Mouse (Mus musculus): ENCODE results near the gene Slit1. TPM values are rescaled to one million over a fixed set of nuclear protein-coding genes. Genes with fewer than 3 reads are reported as not detected.

Slit1 gene
- total RNA-seq, 2 experiments from 2014 or later: 0.51 TPM; not detected in 1

- ATAC-seq (replicated peaks; ENCODE audit: low FRiP score, poor library complexity, severe bottlenecking): no peak
These were observed 18.0 kb downstream of the Slit1 start for GRCm38 (mm10) chr19:41725491-41725890.

DNA sequence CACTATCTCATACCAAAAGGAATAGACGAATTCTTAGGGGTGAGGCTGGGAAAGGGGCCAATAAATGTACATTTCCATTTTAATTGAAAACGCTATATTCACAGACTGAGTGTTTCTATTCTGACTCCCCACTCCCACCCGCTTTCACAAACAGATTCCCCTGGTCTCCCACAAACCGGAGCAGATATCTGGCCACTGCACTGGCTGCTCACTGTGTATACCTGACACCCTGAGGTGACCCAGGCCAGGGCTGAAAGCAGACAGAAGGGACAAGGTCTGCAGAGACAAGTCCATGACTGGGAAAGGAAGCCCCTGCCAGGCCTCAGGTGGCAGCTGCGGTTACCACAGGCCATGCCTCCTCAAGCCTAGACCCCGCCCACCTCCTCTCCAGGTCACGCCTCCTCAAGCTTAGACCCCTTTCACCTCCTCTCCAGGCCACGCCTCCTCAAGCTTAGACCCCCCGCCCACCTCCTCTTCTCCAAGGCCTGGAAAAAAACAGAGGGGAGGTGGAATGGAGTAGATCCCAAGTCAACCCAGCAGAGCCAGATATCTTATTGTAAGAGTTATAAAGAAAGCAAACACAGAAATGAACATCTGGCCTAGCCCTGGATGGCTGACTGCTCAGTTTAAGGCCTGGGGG lies 18.5 kb downstream of the Slit1 start:
- ATAC-seq (replicated peaks; ENCODE audit: low FRiP score, poor library complexity, severe bottlenecking): no peak

GRCm38 (mm10) chr19:41723337-41723736 lies 20.1 kb downstream of the Slit1 start:
- no peak for ATAC-seq (replicated peaks; ENCODE audit: low FRiP score, poor library complexity, severe bottlenecking)

DNA sequence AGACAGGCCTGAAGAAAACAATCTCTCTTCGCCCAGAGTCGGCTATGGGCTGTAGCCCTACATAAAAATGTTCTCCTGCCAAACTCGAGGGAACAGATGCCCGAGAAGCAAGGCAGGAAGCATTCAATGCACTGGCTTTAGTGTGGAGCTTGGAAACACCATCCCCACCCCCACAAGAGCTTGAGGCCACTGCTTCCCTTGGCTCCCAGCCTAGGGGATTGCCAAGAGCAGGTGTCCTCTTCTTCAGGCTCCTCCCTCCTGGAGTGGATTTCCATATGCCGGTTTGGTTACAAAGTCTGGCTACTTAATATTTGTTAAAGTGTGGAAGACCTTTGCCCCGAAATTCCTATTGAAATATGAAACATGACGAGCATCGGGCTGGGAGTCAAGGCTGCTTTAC lies 24.0 kb downstream of the Slit1 start:
- ATAC-seq (replicated peaks; ENCODE audit: low FRiP score, poor library complexity, severe bottlenecking): no peak

DNA sequence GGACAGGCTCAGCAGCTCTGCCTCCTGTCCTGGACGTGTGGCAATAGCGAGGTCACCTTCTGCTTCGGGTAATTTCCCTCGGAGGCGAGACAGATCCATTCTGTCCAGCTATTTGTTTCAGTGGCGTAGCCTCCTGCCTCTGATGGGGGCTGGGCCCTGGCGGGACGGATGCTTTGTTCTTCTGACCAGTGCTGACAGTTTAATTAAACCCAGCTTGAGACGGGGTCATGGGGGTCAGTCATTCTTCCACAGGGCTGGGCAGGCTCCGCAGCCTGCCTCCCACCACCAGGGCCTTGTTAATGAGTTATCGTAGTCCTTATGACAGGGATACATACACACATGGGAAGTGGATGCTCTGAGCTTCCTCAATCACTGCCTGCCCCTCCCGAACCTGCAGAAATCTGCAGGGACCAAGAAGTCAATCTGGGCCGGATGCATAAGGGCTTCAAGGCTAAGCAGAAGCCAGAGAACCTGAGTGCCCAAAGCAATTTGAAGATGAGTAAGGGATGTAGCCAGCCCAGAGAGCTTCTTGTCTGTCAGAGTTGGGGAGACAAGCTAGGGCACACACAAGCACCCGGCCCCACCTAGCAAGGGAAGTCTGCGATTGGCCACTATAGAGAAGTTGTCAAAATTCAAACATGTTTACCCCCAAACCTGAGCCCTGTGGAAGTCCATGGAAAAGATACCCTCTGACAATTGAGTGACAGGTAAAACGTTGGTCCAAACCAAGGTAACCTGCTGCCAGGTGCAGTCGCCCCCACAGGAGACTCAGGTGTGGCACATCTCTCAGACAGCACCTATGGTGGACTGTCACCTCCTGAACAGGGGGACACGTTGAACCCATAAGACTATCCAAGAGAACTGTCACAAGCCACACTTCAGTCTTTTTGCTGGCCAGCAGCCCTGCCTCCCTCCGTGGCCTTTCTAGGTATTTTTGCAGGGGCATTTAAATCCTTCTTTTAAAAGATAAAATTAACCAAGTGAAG lies 26.9 kb downstream of the Slit1 start:
- no peak for ATAC-seq (replicated peaks; ENCODE audit: low FRiP score, poor library complexity, severe bottlenecking)

GRCm38 (mm10) chr19:41714431-41714917 lies 29.0 kb downstream of the Slit1 start:
- ATAC-seq (replicated peaks; ENCODE audit: low FRiP score, poor library complexity, severe bottlenecking): no peak

DNA sequence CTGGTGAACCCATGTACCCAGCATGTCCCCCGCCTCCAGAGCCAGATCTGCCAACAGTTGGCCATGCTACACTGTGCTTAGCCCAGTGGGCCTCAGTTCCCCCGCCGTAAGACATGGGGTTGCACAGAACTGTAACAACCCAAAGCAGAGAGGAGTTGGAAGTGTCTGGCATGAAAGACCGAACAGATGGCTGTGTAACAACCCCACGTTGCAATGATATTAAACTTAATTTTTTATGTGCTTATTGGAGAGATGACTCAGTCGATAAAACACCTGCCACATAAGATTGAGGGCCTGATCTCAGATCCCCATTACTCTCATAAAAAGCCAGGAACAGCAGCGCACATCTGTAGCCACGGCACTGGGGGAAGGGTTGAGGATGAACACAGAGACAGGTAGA lies 30.6 kb downstream of the Slit1 start:
- no peak for ATAC-seq (replicated peaks; ENCODE audit: low FRiP score, poor library complexity, severe bottlenecking)

- ATAC-seq (replicated peaks; ENCODE audit: low FRiP score, poor library complexity, severe bottlenecking): no peak
These were observed 31.8 kb downstream of the Slit1 start for GRCm38 (mm10) chr19:41711665-41712064.

DNA sequence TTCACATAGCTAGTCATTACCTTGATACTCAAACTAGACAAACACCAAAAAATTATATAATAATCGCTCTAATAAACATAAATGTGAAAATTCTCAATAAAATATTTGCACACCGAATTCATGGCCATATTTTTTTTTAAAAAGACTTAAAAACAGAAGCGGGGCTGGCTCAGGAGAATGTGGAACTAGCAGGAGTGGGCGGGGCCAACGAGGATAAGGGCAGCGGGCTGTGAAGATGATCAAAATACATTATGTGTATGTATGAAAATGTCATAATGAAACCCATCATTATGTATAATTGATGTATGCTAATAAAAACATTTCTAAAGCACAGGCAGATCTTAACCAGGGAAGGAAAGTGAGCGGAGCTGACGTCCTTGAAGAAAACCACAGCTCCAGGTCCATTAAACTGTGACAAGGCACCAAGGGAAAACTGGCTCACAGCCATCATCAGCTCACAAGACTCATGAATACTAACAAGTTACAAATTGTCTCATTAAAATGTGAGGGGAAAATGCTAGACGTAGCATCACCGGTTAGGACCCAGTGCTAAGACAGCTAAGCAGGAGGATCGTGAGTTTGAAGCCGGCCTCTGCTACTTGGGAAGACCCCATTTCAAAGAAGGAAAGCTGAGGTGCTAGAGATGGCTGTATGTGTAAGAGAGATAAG lies 33.8 kb downstream of the Slit1 start:
- no peak for ATAC-seq (replicated peaks; ENCODE audit: low FRiP score, poor library complexity, severe bottlenecking)

DNA sequence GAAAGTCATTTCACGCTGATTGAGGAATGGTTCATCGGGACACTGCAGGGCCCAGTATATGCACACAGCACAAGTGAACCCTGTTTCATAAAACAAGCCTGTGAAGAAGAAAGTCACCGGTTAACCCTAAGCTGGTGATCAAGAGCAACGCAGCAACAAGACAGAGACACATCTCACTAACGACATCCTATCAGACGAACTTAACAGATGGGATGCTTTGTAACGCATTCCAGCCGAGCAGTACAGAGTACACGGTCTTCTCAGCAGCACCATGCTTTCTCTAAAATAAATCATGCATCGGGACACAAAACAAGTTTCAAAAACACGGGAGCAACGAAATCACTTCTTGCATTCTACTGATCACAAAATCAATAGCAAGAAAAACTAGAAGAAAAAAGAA lies 35.6 kb downstream of the Slit1 start:
- ATAC-seq (replicated peaks; ENCODE audit: low FRiP score, poor library complexity, severe bottlenecking): no peak

DNA sequence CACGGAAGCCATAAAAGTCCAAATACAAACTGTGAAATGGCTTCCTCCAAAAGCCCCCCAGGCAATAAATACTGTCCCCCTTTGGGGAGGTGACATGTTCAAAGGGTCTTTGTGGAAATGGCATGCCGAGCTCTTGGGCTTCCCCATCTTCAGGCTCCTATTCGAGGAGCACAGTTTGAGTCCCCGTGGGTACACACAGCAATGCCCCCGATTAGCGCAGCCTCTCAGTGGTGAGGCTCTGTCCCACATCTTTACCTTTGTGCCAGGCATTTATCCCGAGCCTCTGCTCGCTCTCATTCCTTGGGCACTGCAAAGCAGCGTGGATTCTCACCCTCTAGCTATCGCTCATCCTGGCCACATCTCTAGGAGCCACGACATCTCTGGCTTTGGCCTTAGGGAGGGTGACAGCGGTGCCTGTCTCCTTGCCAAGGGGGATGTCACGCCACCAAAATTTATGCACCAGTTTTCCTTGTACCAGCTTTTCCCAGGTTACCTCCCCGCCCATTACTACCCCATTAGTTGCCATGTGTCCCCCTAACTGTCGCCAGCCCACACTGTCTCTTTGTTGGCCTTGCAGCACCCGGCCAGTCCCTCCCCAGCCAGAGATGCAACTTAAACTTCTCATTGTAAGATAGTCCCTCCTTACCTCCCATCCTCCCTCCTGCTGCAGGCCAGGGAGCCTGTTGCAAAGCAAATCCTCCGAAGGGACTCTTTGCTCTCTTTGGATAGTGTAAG lies 37.2 kb downstream of the Slit1 start:
- ATAC-seq (replicated peaks; ENCODE audit: low FRiP score, poor library complexity, severe bottlenecking): no peak

- ATAC-seq (replicated peaks; ENCODE audit: low FRiP score, poor library complexity, severe bottlenecking): no peak
These were observed 38.0 kb downstream of the Slit1 start for GRCm38 (mm10) chr19:41705416-41705815.

- no peak for ATAC-seq (replicated peaks; ENCODE audit: low FRiP score, poor library complexity, severe bottlenecking)
These were observed 40.8 kb downstream of the Slit1 start for GRCm38 (mm10) chr19:41702638-41703037.

GRCm38 (mm10) chr19:41698857-41699424 lies 44.5 kb downstream of the Slit1 start:
- ATAC-seq (replicated peaks; ENCODE audit: low FRiP score, poor library complexity, severe bottlenecking): no peak

DNA sequence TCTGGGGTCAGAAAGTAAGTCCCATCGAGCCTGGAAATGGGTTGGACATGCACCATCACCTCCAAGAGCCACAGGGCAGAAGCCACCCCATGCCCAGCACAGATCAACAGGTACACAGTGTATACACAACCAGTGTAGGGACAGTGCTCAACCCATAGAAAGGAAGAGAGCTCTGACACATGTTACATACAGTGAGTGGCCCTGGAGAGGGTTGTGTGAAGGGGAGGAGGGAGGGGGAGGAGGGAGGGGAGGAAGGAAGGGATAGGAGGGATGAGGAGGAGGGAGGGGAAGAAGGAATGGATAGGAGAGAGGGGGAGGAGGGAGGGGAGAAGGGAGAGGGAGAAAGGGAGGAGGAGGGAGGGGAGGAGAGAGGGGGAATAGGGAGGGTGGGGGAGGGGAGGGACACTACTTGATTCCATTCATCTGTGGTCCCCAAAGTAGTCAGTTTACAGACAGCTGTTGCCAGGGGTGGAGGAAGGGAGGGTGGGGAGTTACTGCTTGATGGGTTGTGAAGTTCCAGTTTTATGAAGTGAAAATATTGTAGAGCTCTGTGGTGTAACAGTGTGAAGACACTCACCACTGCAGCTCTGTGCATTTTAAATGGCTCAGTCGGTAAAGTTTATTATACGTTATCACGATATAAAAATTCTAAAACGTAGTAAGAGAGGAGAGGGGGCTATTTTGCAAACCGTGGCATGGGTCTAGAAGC lies 45.5 kb downstream of the Slit1 start:
- no peak for ATAC-seq (replicated peaks; ENCODE audit: low FRiP score, poor library complexity, severe bottlenecking)

DNA sequence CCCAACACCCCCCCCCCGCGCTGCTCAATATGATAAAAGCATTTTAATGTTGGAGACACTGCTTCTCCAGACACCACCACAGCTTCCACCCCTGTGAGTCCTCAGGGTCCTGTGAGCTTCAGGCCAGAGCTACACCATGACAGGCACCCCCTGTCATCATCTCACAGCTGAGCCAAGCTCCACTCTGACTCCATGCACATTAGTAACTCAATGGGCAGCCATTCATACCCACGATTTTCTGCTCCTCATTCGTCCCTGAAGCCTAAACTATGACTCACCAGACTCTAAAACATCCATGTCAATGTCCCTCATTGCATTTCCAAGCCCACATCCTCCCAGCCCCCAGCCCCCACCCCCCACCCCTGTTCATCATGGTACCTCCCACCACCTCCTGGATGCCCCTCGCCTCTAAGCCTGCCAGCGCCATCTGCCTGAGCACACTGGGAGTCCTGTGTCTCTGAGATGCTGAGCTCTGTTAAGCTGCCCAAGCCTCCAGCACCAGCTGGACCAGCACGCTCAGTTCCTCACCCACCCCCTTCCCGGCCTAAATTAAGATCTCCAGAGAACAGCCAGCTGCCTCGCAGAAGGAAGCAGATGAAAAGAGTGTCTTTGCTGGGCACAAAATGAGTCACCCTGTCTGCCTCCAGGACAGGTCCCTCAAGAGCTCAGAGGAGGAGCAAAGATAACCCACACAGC lies 46.2 kb downstream of the Slit1 start:
- ATAC-seq (replicated peaks; ENCODE audit: low FRiP score, poor library complexity, severe bottlenecking): no peak

DNA sequence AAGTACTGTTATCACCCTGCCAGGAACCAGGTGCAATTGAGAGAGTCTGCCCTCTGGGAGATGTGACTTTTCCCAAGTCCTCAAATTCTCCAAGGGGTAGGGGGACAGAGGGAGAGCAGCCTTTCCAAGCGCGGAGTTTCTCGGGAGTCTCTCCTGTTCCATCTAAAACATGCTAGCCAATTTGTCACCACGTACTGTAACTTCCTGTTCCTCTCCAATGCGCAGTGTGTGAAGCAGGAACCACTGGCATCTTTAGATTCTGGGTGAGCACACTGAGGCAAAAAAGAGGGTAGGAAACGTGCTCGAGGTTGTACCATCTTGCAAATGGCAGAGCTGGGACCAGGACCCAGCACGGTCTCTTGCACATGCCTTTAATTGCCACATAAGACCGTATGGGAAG lies 47.0 kb downstream of the Slit1 start:
- no peak for ATAC-seq (replicated peaks; ENCODE audit: low FRiP score, poor library complexity, severe bottlenecking)

GRCm38 (mm10) chr19:41695046-41695445 lies 48.4 kb downstream of the Slit1 start:
- ATAC-seq (replicated peaks; ENCODE audit: low FRiP score, poor library complexity, severe bottlenecking): no peak

Measured in erythroblast, adult 5-6 weeks (primary cell).